In the genomic region with DNA sequence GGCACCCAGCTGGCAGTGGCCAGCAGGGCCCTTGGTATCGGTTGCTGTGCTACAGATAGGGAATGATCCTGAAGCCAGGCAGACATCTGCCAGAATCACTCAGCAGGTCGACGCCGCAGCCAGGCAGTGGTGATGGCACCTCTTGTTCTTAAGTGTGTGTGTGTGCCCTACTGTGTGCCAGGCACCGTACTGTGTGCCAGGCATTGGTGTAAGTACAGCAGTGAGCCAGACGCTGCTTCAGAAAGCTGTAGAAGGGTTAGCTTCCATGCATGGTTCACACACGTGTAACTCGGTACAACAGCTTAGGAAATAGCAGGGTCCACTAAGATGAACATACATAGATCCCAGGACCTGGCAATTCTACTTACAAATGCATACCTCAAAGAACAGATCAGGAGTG, we compare ENCODE assay signal across 5 mouse cellular contexts. TPM values are rescaled to one million over a fixed set of nuclear protein-coding genes. Genes with fewer than 3 reads are reported as not detected.
"Had no signal": no experiment of that assay in that cellular context is flagged by ENCODE, and none has a peak within 500 bp of the region (broad histone marks: within the 10 kb centered on the region; RNA-seq: fewer than 3 reads in every experiment).

No protein-coding gene starts in this region.

RNA-seq across cellular contexts. Expression of a gene that starts 3.3 kb away (rescaled TPM):
- total RNA-seq: megakaryocyte progenitor cell, adult 5-6 weeks; megakaryocyte, adult 5-6 weeks; megakaryocyte-erythroid progenitor cell, adult 5-6 weeks; monocyte, adult 5-6 weeks had no signal

RNA-seq across cellular contexts. Expression of a gene that starts 30.7 kb away (rescaled TPM):
- total RNA-seq: liver, adult 2 months; megakaryocyte progenitor cell, adult 5-6 weeks; megakaryocyte, adult 5-6 weeks; megakaryocyte-erythroid progenitor cell, adult 5-6 weeks; monocyte, adult 5-6 weeks had no signal
